ENCODE assay signal across 27 mouse cellular contexts in genomic region chr3:56188238-56188637, GRCm38 (mm10).
"Had no signal": no experiment of that assay in that cellular context is flagged by ENCODE, and none has a peak within 500 bp of the region (broad histone marks: within the 10 kb centered on the region; RNA-seq: fewer than 3 reads in every experiment).

No protein-coding gene starts in this region.

- H3K27ac ChIP-seq: limb, embryonic 10.5 days; limb, embryonic 12.5 days; limb, embryonic 13.5 days; limb, embryonic 15.5 days; liver, embryonic 12.5 days; liver, embryonic 13.5 days; liver, embryonic 14.5 days; liver, embryonic 15.5 days; lung, embryonic 15.5 days; macrophage; midbrain, embryonic 10.5 days; midbrain, embryonic 12.5 days; midbrain, embryonic 13.5 days; midbrain, embryonic 15.5 days; neural tube, embryonic 12.5 days had no signal

- DNase-seq: left cerebral cortex, postnatal 4 days; liver; liver, embryonic 13.5 days; liver, postnatal 0 days; lung, adult 2 months; lung, embryonic 14.5 days; lung, postnatal 10 days; lung, postnatal 14 days; lung, postnatal 36 days; lung, postnatal 4 days; midbrain, embryonic 14.5 days had no signal

- H3K4me3 ChIP-seq: limb, embryonic 10.5 days; limb, embryonic 12.5 days; limb, embryonic 13.5 days; limb, embryonic 15.5 days; liver, embryonic 12.5 days; liver, embryonic 13.5 days; liver, embryonic 15.5 days; lung, embryonic 15.5 days; megakaryocyte, embryonic 14.5 days; midbrain, embryonic 10.5 days; midbrain, embryonic 12.5 days; midbrain, embryonic 13.5 days; midbrain, embryonic 15.5 days; myocyte; neural tube, embryonic 12.5 days had no signal

- H3K9me3 ChIP-seq: limb, embryonic 10.5 days; limb, embryonic 12.5 days; limb, embryonic 13.5 days; limb, embryonic 15.5 days; liver, embryonic 12.5 days; liver, embryonic 13.5 days; liver, embryonic 15.5 days; lung, embryonic 15.5 days; megakaryocyte, embryonic 14.5 days; midbrain, embryonic 10.5 days; midbrain, embryonic 12.5 days; midbrain, embryonic 13.5 days; midbrain, embryonic 15.5 days; neural tube, embryonic 12.5 days had no signal

- H3K4me1 ChIP-seq: limb, embryonic 12.5 days; midbrain, embryonic 13.5 days had no signal

- H3K27me3 ChIP-seq: limb, embryonic 12.5 days; limb, embryonic 15.5 days; lung, embryonic 15.5 days; midbrain, embryonic 12.5 days; midbrain, embryonic 13.5 days; midbrain, embryonic 15.5 days; neural tube, embryonic 12.5 days had no signal

- H3K36me3 ChIP-seq: limb, embryonic 10.5 days; limb, embryonic 12.5 days; limb, embryonic 13.5 days; limb, embryonic 15.5 days; liver, embryonic 12.5 days; liver, embryonic 13.5 days; liver, embryonic 15.5 days; lung, embryonic 15.5 days; midbrain, embryonic 10.5 days; midbrain, embryonic 12.5 days; midbrain, embryonic 13.5 days; midbrain, embryonic 15.5 days; neural tube, embryonic 12.5 days had no signal

- H3K9ac ChIP-seq: limb, embryonic 12.5 days; limb, embryonic 13.5 days; limb, embryonic 15.5 days; liver, embryonic 12.5 days; liver, embryonic 13.5 days; liver, embryonic 14.5 days; liver, embryonic 15.5 days; liver, postnatal 0 days; lung, embryonic 14.5 days; lung, embryonic 15.5 days; midbrain, embryonic 12.5 days; midbrain, embryonic 13.5 days; midbrain, embryonic 15.5 days; neural tube, embryonic 12.5 days had no signal
